Mouse (Mus musculus): Measurements from ENCODE around the gene Angptl7. TPM values are rescaled to one million over a fixed set of nuclear protein-coding genes. Genes with fewer than 3 reads are reported as not detected.

Angptl7 gene
- polyA plus RNA-seq, 1 experiment from 2014 or later, result 0.43 TPM

GRCm38 (mm10) chr4:148523538-148523937 is 23.3 kb upstream of the Angptl7 start:
- Histone ChIP-seq H3K27ac (ENCODE audit: low read length) (no peak overlapping the region), H3K27me3 (ENCODE audit: control insufficient read depth, insufficient read depth, low read depth, low read length) (no peaks in the 10 kb centered on the region), H3K4me2 (ENCODE audit: low read length) (no peak overlapping the region), H3K4me3 (ENCODE audit: low read depth, low read length) (no peak overlapping the region), H3K9me3 (replicated peaks; ENCODE audit: control insufficient read depth, low read length, poor library complexity, severe bottlenecking) (no peaks in the 10 kb centered on the region), H3K36me3 (ENCODE audit: control insufficient read depth, insufficient read depth, low read length) (peaks cover 31% of the 10 kb centered on the region), H3K4me1 (ENCODE audit: control insufficient read depth, insufficient read depth, low read length) (peaks cover 4% of the 10 kb centered on the region; the same call in 1 of the 2 replicates), H3K9ac (ENCODE audit: low read depth, low read length) (no peak overlapping the region)
- ATAC-seq, result no peak
- WGBS, result 89% methylated on average over 7 of the region's 7 CpGs

- 3% methylated on average over 5 of the region's 5 CpGs for WGBS
- Histone ChIP-seq H3K27me3 (ENCODE audit: control insufficient read depth, insufficient read depth, low read depth, low read length) (no peaks in the 10 kb centered on the region), H3K27ac (ENCODE audit: low read length) (peak overlapping the region; percentile 73), H3K9me3 (replicated peaks; ENCODE audit: control insufficient read depth, low read length, poor library complexity, severe bottlenecking) (no peaks in the 10 kb centered on the region), H3K4me3 (ENCODE audit: low read depth, low read length) (no peak overlapping the region), H3K36me3 (ENCODE audit: control insufficient read depth, insufficient read depth, low read length) (peaks cover 21% of the 10 kb centered on the region), H3K9ac (ENCODE audit: low read depth, low read length) (peak overlapping the region; percentile 15; the same call in 1 of the 2 replicates), H3K4me1 (ENCODE audit: control insufficient read depth, insufficient read depth, low read length) (peaks cover 12% of the 10 kb centered on the region), H3K4me2 (ENCODE audit: low read length) (no peak overlapping the region)
- ATAC-seq, result peak; percentile 80
These were observed 18.1 kb upstream of the Angptl7 start for GRCm38 (mm10) chr4:148518235-148518795.

- WGBS, result 35% methylated on average over 4 of the region's 4 CpGs
- Histone ChIP-seq H3K36me3 (ENCODE audit: control insufficient read depth, insufficient read depth, low read length) (peaks cover 23% of the 10 kb centered on the region), H3K27ac (ENCODE audit: low read length) (peak overlapping the region; percentile 73), H3K4me2 (ENCODE audit: low read length) (no peak overlapping the region), H3K4me3 (ENCODE audit: low read depth, low read length) (no peak overlapping the region), H3K4me1 (ENCODE audit: control insufficient read depth, insufficient read depth, low read length) (peaks cover 12% of the 10 kb centered on the region), H3K27me3 (ENCODE audit: control insufficient read depth, insufficient read depth, low read depth, low read length) (no peaks in the 10 kb centered on the region), H3K9ac (ENCODE audit: low read depth, low read length) (0 out of 2 replicates have a peak overlapping the region, but pooled peaks have one; percentile 15), H3K9me3 (replicated peaks; ENCODE audit: control insufficient read depth, low read length, poor library complexity, severe bottlenecking) (no peaks in the 10 kb centered on the region)
- peak; percentile 28; the same call in 1 of the 2 replicates for ATAC-seq
These were observed 17.5 kb upstream of the Angptl7 start for GRCm38 (mm10) chr4:148517809-148518208.

- Histone ChIP-seq H3K4me1 (ENCODE audit: control insufficient read depth, insufficient read depth, low read length) (peaks cover 12% of the 10 kb centered on the region), H3K9me3 (replicated peaks; ENCODE audit: control insufficient read depth, low read length, poor library complexity, severe bottlenecking) (no peaks in the 10 kb centered on the region), H3K4me3 (ENCODE audit: low read depth, low read length) (no peak overlapping the region), H3K27me3 (ENCODE audit: control insufficient read depth, insufficient read depth, low read depth, low read length) (no peaks in the 10 kb centered on the region), H3K27ac (ENCODE audit: low read length) (no peak overlapping the region), H3K4me2 (ENCODE audit: low read length) (no peak overlapping the region), H3K9ac (ENCODE audit: low read depth, low read length) (no peak overlapping the region), H3K36me3 (ENCODE audit: control insufficient read depth, insufficient read depth, low read length) (peaks cover 29% of the 10 kb centered on the region)
- WGBS, result 91% methylated on average over 2 of the region's 2 CpGs
- no peak for ATAC-seq
These were observed 15.1 kb upstream of the Angptl7 start for GRCm38 (mm10) chr4:148515313-148515712.

GRCm38 (mm10) chr4:148513021-148513559 is 12.8 kb upstream of the Angptl7 start:
- H3K4me3 ChIP-seq (ENCODE audit: low read depth, low read length), result no peak overlapping the region
- ATAC-seq, result no peak
- no peaks in the 10 kb centered on the region for H3K9me3 ChIP-seq (replicated peaks; ENCODE audit: control insufficient read depth, low read length, poor library complexity, severe bottlenecking)
- no peak overlapping the region for H3K4me2 ChIP-seq (ENCODE audit: low read length)
- 77% methylated on average over 6 of the region's 6 CpGs for WGBS
- no peaks in the 10 kb centered on the region for H3K27me3 ChIP-seq (ENCODE audit: control insufficient read depth, insufficient read depth, low read depth, low read length)
- no peak overlapping the region for H3K9ac ChIP-seq (ENCODE audit: low read depth, low read length)
- H3K4me1 ChIP-seq (ENCODE audit: control insufficient read depth, insufficient read depth, low read length), result peaks cover 4% of the 10 kb centered on the region; the same call in 1 of the 2 replicates
- no peak overlapping the region for H3K27ac ChIP-seq (ENCODE audit: low read length)
- peaks cover 40% of the 10 kb centered on the region for H3K36me3 ChIP-seq (ENCODE audit: control insufficient read depth, insufficient read depth, low read length)

- no peaks in the 10 kb centered on the region for H3K9me3 ChIP-seq (replicated peaks; ENCODE audit: control insufficient read depth, low read length, poor library complexity, severe bottlenecking)
- H3K36me3 ChIP-seq (ENCODE audit: control insufficient read depth, insufficient read depth, low read length), result peaks cover 36% of the 10 kb centered on the region
- H3K27me3 ChIP-seq (ENCODE audit: control insufficient read depth, insufficient read depth, low read depth, low read length), result no peaks in the 10 kb centered on the region
- H3K27ac ChIP-seq (ENCODE audit: low read length), result no peak overlapping the region
- H3K9ac ChIP-seq (ENCODE audit: low read depth, low read length), result no peak overlapping the region
- H3K4me3 ChIP-seq (ENCODE audit: low read depth, low read length), result no peak overlapping the region
- no peak for ATAC-seq
- 95% methylated on average over 4 of the region's 4 CpGs for WGBS
- no peaks in the 10 kb centered on the region for H3K4me1 ChIP-seq (ENCODE audit: control insufficient read depth, insufficient read depth, low read length)
- no peak overlapping the region for H3K4me2 ChIP-seq (ENCODE audit: low read length)
These were observed 11.1 kb upstream of the Angptl7 start for GRCm38 (mm10) chr4:148511334-148511733.

- H3K4me2 ChIP-seq (ENCODE audit: low read length), result no peak overlapping the region
- WGBS, result 95% methylated on average over 4 of the region's 4 CpGs
- peaks cover 36% of the 10 kb centered on the region for H3K36me3 ChIP-seq (ENCODE audit: control insufficient read depth, insufficient read depth, low read length)
- no peaks in the 10 kb centered on the region for H3K27me3 ChIP-seq (ENCODE audit: control insufficient read depth, insufficient read depth, low read depth, low read length)
- no peaks in the 10 kb centered on the region for H3K9me3 ChIP-seq (replicated peaks; ENCODE audit: control insufficient read depth, low read length, poor library complexity, severe bottlenecking)
- H3K4me1 ChIP-seq (ENCODE audit: control insufficient read depth, insufficient read depth, low read length), result no peaks in the 10 kb centered on the region
- H3K27ac ChIP-seq (ENCODE audit: low read length), result no peak overlapping the region
- H3K4me3 ChIP-seq (ENCODE audit: low read depth, low read length), result no peak overlapping the region
- ATAC-seq, result no peak
- H3K9ac ChIP-seq (ENCODE audit: low read depth, low read length), result no peak overlapping the region
These were observed 10.4 kb upstream of the Angptl7 start for GRCm38 (mm10) chr4:148510691-148511090.

- Histone ChIP-seq H3K27ac (ENCODE audit: low read length) (no peak overlapping the region), H3K9me3 (replicated peaks; ENCODE audit: control insufficient read depth, low read length, poor library complexity, severe bottlenecking) (no peaks in the 10 kb centered on the region), H3K4me1 (ENCODE audit: control insufficient read depth, insufficient read depth, low read length) (no peaks in the 10 kb centered on the region), H3K27me3 (ENCODE audit: control insufficient read depth, insufficient read depth, low read depth, low read length) (no peaks in the 10 kb centered on the region), H3K36me3 (ENCODE audit: control insufficient read depth, insufficient read depth, low read length) (peaks cover 26% of the 10 kb centered on the region), H3K9ac (ENCODE audit: low read depth, low read length) (no peak overlapping the region), H3K4me2 (ENCODE audit: low read length) (no peak overlapping the region), H3K4me3 (ENCODE audit: low read depth, low read length) (no peak overlapping the region)
- 92% methylated on average over 8 of the region's 8 CpGs for WGBS
- no peak for ATAC-seq
These were observed 9.3 kb upstream of the Angptl7 start for GRCm38 (mm10) chr4:148509450-148510084.

Data from midbrain, embryonic 16.5 days (tissue).